Mouse (Mus musculus): ENCODE data around the gene Mrpl14. TPM values are rescaled to one million over a fixed set of nuclear protein-coding genes. Genes with fewer than 3 reads are reported as not detected.

Gene Mrpl14
- polyA plus RNA-seq, 2 experiments: 113 to 147 TPM

GRCm38 (mm10) chr17:45724574-45724921 lies 38.4 kb downstream of the Mrpl14 start:
- no peak overlapping the region for H3K4me2 ChIP-seq (replicated peaks; ENCODE audit: low read depth, low read length, severe bottlenecking)
- H3K4me1 ChIP-seq (ENCODE audit: control insufficient read depth, insufficient read depth, low read length): no peaks in the 10 kb centered on the region
- H3K36me3 ChIP-seq (ENCODE audit: control insufficient read depth, insufficient read depth, low read length): no peaks in the 10 kb centered on the region
- 85% methylated on average over 10 of the region's 10 CpGs for WGBS
- no peak overlapping the region for H3K4me3 ChIP-seq (replicated peaks; ENCODE audit: low read length)
- H3K9me3 ChIP-seq (ENCODE audit: control insufficient read depth, low read length): no peaks in the 10 kb centered on the region
- ATAC-seq (ENCODE audit: low FRiP score, low read depth) (no peak), DNase-seq (ENCODE audit: low spot score) (no peak)
- H3K27me3 ChIP-seq (ENCODE audit: control insufficient read depth, insufficient read depth, low read length): no peaks in the 10 kb centered on the region
- no peak overlapping the region for H3K9ac ChIP-seq (ENCODE audit: low read depth, low read length, severe bottlenecking)
- TF ChIP-seq POLR2A (IDR thresholded peaks at IDR 0.05; ENCODE audit: borderline replicate concordance, extremely low read depth, insufficient read depth, insufficient read length): no peak
- no peak overlapping the region for H3K27ac ChIP-seq (replicated peaks; ENCODE audit: low read depth, low read length)

DNA sequence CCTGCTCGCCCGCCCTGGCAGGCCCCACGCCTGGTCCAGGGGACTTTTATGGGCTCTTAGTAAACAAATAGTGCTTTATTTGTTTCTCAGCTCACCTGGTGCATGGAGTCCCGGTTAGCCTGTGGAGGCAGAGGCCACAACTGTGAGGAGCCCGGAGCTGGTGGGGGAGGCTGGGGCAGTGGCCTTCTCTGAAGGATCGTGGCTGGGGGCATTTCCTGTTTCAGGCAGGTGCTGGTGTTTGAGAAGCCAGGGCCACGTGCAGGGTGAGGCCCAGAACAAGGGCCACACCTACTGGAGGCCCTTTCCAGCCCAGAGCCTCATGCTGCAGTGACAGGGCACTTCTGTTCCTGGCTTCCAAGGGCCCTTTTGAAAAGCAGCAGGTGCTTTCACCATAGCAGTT lies 40.1 kb downstream of the Mrpl14 start:
- Histone ChIP-seq H3K4me1 (ENCODE audit: control insufficient read depth, insufficient read depth, low read length) (no peaks in the 10 kb centered on the region), H3K4me3 (replicated peaks; ENCODE audit: low read length) (no peak overlapping the region), H3K27me3 (ENCODE audit: control insufficient read depth, insufficient read depth, low read length) (no peaks in the 10 kb centered on the region), H3K9me3 (ENCODE audit: control insufficient read depth, low read length) (no peaks in the 10 kb centered on the region), H3K36me3 (ENCODE audit: control insufficient read depth, insufficient read depth, low read length) (no peaks in the 10 kb centered on the region), H3K9ac (ENCODE audit: low read depth, low read length, severe bottlenecking) (no peak overlapping the region), H3K4me2 (replicated peaks; ENCODE audit: low read depth, low read length, severe bottlenecking) (no peak overlapping the region), H3K27ac (replicated peaks; ENCODE audit: low read depth, low read length) (no peak overlapping the region)
- TF ChIP-seq POLR2A (IDR thresholded peaks at IDR 0.05; ENCODE audit: borderline replicate concordance, extremely low read depth, insufficient read depth, insufficient read length): no peak
- 25% methylated on average over 7 of the region's 7 CpGs for WGBS
- DNase-seq (ENCODE audit: low spot score): no peak
- ATAC-seq (ENCODE audit: low FRiP score, low read depth): no peak

GRCm38 (mm10) chr17:45727481-45727880 lies 41.4 kb downstream of the Mrpl14 start:
- Histone ChIP-seq H3K4me2 (replicated peaks; ENCODE audit: low read depth, low read length, severe bottlenecking) (no peak overlapping the region), H3K4me1 (ENCODE audit: control insufficient read depth, insufficient read depth, low read length) (no peaks in the 10 kb centered on the region), H3K9me3 (ENCODE audit: control insufficient read depth, low read length) (no peaks in the 10 kb centered on the region), H3K27me3 (ENCODE audit: control insufficient read depth, insufficient read depth, low read length) (no peaks in the 10 kb centered on the region), H3K4me3 (replicated peaks; ENCODE audit: low read length) (no peak overlapping the region), H3K9ac (ENCODE audit: low read depth, low read length, severe bottlenecking) (no peak overlapping the region), H3K27ac (replicated peaks; ENCODE audit: low read depth, low read length) (no peak overlapping the region), H3K36me3 (ENCODE audit: control insufficient read depth, insufficient read depth, low read length) (no peaks in the 10 kb centered on the region)
- ATAC-seq (ENCODE audit: low FRiP score, low read depth): no peak
- WGBS: 84% methylated on average over 2 of the region's 2 CpGs
- no peak for DNase-seq (ENCODE audit: low spot score)
- no peak for TF ChIP-seq POLR2A (IDR thresholded peaks at IDR 0.05; ENCODE audit: borderline replicate concordance, extremely low read depth, insufficient read depth, insufficient read length)

- Histone ChIP-seq H3K9ac (ENCODE audit: low read depth, low read length, severe bottlenecking) (no peak overlapping the region), H3K4me3 (replicated peaks; ENCODE audit: low read length) (no peak overlapping the region), H3K4me2 (replicated peaks; ENCODE audit: low read depth, low read length, severe bottlenecking) (no peak overlapping the region), H3K36me3 (ENCODE audit: control insufficient read depth, insufficient read depth, low read length) (no peaks in the 10 kb centered on the region), H3K4me1 (ENCODE audit: control insufficient read depth, insufficient read depth, low read length) (no peaks in the 10 kb centered on the region), H3K9me3 (ENCODE audit: control insufficient read depth, low read length) (no peaks in the 10 kb centered on the region), H3K27me3 (ENCODE audit: control insufficient read depth, insufficient read depth, low read length) (0 out of 2 replicates have a peak, but pooled peaks cover under 1% of the 10 kb centered on the region), H3K27ac (replicated peaks; ENCODE audit: low read depth, low read length) (no peak overlapping the region)
- no peak for TF ChIP-seq POLR2A (IDR thresholded peaks at IDR 0.05; ENCODE audit: borderline replicate concordance, extremely low read depth, insufficient read depth, insufficient read length)
- 51% methylated on average over 8 of the region's 8 CpGs for WGBS
- no peak for ATAC-seq (ENCODE audit: low FRiP score, low read depth)
- DNase-seq (ENCODE audit: low spot score): no peak
Observed at GRCm38 (mm10) chr17:45727983-45728723, 42.0 kb downstream of the Mrpl14 start.

DNA sequence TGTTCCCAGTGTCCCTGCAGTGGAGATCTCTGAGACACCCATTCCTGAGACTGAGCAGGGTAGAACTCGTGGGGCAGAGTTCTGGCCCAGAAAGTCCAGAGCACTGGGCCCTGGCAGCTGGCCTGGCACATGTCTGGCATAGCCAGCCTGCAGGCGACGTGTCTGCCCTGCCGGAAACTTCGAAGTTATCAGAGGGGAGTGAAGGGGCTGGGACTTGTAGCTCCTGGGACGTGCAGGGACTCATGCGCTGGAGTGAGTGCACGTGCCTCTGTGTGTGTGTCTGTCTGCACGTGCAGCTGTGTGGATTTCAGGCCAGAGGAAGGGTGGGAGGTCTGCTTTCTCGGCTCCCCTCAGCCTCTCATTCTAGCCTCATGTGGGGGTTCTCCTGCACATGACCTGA lies 43.3 kb downstream of the Mrpl14 start:
- H3K4me1 ChIP-seq (ENCODE audit: control insufficient read depth, insufficient read depth, low read length): peaks cover 11% of the 10 kb centered on the region
- H3K27ac ChIP-seq (replicated peaks; ENCODE audit: low read depth, low read length): no peak overlapping the region
- no peak overlapping the region for H3K4me3 ChIP-seq (replicated peaks; ENCODE audit: low read length)
- H3K36me3 ChIP-seq (ENCODE audit: control insufficient read depth, insufficient read depth, low read length): no peaks in the 10 kb centered on the region
- DNase-seq (ENCODE audit: low spot score) (no peak), ATAC-seq (ENCODE audit: low FRiP score, low read depth) (no peak)
- WGBS: 45% methylated on average over 10 of the region's 10 CpGs
- no peaks in the 10 kb centered on the region for H3K9me3 ChIP-seq (ENCODE audit: control insufficient read depth, low read length)
- H3K9ac ChIP-seq (ENCODE audit: low read depth, low read length, severe bottlenecking): no peak overlapping the region
- H3K27me3 ChIP-seq (ENCODE audit: control insufficient read depth, insufficient read depth, low read length): 0 out of 2 replicates have a peak, but pooled peaks cover 4% of the 10 kb centered on the region
- no peak overlapping the region for H3K4me2 ChIP-seq (replicated peaks; ENCODE audit: low read depth, low read length, severe bottlenecking)
- no peak for TF ChIP-seq POLR2A (IDR thresholded peaks at IDR 0.05; ENCODE audit: borderline replicate concordance, extremely low read depth, insufficient read depth, insufficient read length)

All from limb, embryonic 14.5 days (tissue).